Mouse (Mus musculus): Measurements from ENCODE around the gene Ache. TPM values are rescaled to one million over a fixed set of nuclear protein-coding genes. Genes with fewer than 3 reads are reported as not detected.

Gene Ache
- polyA plus RNA-seq (2012; rRNA removed), result 23.7 and 25.2 TPM in 2 replicates

DNA sequence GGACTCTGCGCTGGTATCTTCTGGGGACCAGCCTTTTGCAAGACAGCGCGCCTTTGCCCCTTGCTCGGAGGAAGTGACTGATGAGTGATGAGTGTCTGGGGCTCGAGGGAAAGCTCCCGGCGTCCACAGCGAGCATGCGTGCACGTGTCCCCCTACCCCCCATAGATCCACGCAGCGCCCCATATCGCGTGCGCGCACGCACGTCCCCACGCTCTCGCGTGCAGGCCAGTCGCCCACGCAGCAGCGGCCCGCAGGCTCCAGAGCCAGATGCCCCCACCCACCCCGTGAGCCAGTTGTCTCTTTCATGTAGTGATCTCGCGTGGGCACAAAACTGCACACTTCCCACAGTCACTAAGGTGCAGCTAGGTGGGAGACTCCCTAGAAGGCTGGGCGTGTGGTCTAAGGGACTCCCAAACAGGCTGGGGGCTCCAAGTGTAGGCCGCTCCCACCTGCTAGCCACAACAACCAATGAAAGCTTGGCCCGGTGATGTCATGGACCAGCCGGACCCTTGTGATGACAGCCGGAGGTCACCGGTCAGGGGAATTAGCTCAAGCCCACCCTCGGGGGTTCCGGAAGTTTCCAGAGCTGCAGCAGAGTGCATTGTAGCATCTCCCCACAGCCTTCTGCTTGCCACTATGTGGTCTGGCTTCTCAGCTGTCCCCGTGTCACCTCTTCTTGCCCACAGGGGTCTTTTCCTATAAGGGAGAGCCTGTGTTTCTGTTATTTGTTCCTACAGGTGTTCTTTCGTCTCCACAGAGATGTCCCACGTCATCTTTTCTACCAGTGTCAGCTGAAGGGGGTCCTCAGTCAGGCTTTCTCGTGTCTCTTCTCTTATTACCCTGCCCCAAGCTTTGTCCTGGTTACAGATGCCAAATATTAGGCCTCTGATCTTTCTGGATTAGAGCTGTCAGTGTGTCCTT is at the start of gene Ache:
Gene Ache (plus strand): TSS at position 488 of the 921 bp plus-strand sequence.

DNA sequence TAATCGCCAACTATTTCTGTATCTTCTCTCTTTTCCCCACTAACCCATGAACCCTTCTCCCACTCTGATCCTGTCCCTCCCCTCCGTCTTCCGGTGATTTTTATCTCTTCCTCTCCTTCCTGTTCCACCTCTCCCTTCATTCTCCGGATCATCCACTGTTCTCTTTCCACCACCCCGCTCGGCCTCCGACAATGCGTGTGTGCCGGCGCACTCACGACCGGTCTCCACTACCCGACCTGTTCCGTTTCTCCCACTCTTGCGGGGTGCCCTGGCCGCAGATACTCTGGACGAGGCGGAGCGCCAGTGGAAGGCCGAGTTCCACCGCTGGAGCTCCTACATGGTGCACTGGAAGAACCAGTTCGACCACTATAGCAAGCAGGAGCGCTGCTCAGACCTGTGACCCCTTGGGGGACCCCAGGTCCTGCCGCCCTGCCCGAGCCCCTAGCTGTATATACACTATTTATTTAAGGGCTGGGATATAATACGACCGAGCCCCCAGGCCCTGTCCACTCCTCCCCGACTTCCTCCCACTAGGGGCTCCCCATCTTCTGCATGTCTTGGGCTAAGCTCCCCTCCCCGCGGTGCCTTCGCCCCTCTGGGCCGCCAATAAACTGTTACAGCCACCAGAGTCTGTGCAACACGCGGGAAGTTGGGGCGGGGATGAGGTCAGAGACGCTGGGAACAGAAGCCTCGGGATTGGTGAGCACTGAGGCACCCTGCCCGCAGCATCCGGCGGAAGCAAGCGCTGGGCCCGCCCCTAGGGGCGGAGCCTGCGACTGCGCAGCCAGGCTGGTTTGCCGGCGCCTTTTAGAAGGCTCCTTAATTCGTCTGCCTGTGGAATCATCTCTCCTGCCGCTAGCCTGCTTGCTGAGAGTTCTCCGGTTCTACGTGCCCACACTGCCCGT is 6.8 kb downstream of the Ache start, which contains the start of gene Ufsp1:
Gene Ufsp1 (plus strand): TSS at position 791 of the 905 bp plus-strand sequence.

DNA sequence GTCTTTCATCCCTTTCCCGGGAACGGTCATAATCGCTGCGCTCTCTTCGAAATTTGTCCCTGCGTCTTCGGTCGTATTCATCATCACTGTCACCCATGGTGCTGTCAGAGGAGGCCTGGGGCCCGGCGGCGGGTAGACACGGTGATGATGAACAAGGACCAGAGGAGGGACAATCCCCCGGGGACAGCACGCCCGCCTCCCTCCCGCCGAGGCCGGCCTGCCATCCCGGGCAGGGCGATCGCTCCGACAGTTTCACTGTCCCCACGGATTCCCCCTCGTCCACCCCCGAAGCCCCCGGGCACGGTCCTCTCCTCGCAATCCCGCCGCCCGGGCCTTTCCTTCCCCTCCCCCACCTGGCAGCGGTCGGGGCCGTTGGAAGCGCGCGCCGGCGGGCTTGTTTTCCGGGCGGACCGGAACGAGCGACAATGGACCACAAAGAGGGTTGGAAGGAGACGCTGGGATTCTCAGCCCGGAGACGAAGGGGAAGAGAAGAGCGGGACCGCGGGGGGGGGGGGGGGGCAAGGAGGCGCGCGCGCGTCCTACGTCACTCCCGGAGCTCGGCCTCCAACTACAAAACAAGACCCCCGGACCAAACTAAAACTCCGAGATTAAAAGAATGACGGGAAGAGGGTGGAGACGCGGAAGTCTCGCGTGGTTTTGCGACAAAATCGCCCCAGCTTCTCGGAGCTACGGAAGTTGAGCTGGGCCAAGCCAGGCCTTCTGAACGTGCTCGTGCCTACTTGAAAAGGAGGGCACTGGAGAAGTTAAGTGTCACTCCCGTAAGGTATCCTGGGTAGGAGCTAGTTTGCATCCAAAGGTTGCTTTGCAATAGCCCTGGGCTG is 20.0 kb downstream of the Ache start, which contains the start of gene Srrt:
Gene Srrt (minus strand): TSS at position 604 of the 842 bp plus-strand sequence.

DNA sequence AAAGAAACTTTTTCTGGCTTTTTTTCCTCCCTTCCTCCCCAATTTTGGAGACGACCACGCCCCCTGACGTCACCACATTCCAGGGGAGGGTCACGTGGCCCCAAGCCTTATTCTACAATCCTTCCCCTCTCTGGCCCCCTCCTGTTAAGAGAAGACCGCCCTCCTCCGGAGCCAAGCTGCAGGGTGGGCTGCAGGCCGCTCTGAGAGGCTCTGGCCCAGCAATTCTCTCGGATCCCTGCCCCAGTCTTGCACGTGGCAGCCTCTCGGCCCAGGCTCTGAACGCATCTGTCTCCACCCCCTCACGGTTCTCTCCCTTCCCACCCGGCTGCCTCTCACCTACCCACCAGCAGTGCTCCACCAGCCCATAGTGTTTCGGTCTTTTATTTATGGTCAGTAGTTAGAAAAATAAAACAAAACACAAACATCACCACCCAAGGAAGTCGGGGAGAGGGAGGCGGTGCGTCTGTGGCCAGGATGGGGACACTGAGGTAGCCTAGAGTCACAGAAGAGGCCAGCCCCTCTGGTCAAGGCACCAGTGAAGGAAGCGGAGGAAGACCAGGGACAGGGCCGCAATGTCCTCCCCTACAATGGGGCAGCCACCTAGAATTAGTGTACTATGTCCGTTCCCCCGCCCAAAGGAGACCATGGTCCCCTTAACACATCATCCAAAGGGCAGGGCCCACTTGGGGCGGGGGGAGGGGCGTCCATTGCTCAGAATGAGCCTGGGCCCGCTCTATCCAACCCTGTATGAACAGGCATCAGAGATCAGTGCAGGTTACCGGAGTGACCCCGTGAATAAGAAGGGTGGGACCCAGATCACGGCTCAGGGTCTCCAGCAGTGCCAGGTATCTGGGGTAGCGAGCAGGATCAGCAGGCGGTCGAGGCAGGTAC is 27.1 kb downstream of the Ache start, which contains the start of gene Trip6:
Gene Trip6 (minus strand): TSS at position 212 of the 891 bp plus-strand sequence.

DNA sequence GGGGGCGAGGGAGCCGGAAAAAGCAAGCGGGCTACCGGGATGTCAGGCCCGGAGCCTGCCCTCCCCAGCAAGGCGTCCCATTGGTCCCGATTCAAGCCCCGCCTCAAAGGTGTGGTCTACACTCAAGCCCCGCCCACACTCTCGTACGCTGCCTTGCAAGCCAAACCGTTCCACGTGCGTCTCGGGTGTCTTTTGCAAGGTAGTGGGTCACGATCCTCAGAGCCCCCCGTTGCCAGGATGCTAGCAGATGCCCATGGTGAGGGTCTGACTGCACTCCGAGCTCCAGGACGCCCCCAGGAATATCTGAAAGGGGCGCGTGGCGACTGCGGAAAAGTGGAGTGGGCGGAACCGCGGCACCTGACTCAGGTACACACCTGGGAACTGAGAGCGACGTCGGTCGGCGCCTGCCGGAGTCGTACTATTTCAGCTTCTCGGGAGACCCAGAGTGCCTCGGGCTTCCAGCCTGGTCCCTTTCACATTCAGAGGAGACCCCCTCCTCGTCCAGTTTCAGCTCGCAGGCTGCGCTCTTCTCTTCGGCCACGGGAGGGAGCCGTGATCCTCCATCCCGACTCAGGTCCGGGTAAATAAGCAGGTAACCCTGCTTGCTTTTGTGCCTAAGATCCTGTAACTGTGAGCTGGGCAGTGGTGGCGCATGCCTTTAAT is 46.3 kb downstream of the Ache start, which contains the start of gene Slc12a9:
Gene Slc12a9 (minus strand): TSS at position 86 of the 663 bp plus-strand sequence.

Other genes with a start within 250 kb of the Ache start
- 68.4 and 82.9 TPM in 2 replicates for gene Ap1s1, start 241.4 kb upstream of the Ache start, polyA plus RNA-seq (2012; rRNA removed)
- 2.0 and 4.1 TPM in 2 replicates for gene Serpine1, start 215.3 kb upstream of the Ache start, polyA plus RNA-seq (2012; rRNA removed)
- gene Trim56, start 171.3 kb upstream of the Ache start, polyA plus RNA-seq (2012; rRNA removed), result 15.4 and 16.4 TPM in 2 replicates
- gene Muc3, start 138.2 kb upstream of the Ache start, polyA plus RNA-seq (2012; rRNA removed), result 959 and 1,230 TPM in 2 replicates
- gene Muc3a, start 75.1 kb upstream of the Ache start, polyA plus RNA-seq (2012; rRNA removed), result 143 and 195 TPM in 2 replicates
- 26.9 and 29.9 TPM in 2 replicates for gene Ufsp1, start 7.1 kb downstream of the Ache start, polyA plus RNA-seq (2012; rRNA removed)
- 108 and 120 TPM in 2 replicates for gene Srrt, start 20.2 kb downstream of the Ache start, polyA plus RNA-seq (2012; rRNA removed)
- gene Trip6, start 26.9 kb downstream of the Ache start, polyA plus RNA-seq (2012; rRNA removed), result 34.6 and 35.4 TPM in 2 replicates
- gene Slc12a9, start 46.1 kb downstream of the Ache start, polyA plus RNA-seq (2012; rRNA removed), result 21.2 and 27.5 TPM in 2 replicates
- gene Ephb4, start 62.6 kb downstream of the Ache start, polyA plus RNA-seq (2012; rRNA removed), result 84.2 and 85.0 TPM in 2 replicates
- 22.4 and 26.3 TPM in 2 replicates for gene Zan, start 189.5 kb downstream of the Ache start, polyA plus RNA-seq (2012; rRNA removed)
- gene Pop7, start 215.0 kb downstream of the Ache start, polyA plus RNA-seq (2012; rRNA removed), result 40.2 and 51.9 TPM in 2 replicates
- gene Gigyf1, start 231.0 kb downstream of the Ache start, polyA plus RNA-seq (2012; rRNA removed), result 27.8 and 28.4 TPM in 2 replicates
- not detected in 2 replicates for gene Epo, start 245.7 kb downstream of the Ache start, polyA plus RNA-seq (2012; rRNA removed)
- gene Gnb2, start 246.0 kb downstream of the Ache start, polyA plus RNA-seq (2012; rRNA removed), result 1,263 and 1,764 TPM in 2 replicates